Mouse (Mus musculus) MEL (cell line): ENCODE data around the gene Slc2a3. TPM values are rescaled to one million over a fixed set of nuclear protein-coding genes. Genes with fewer than 3 reads are reported as not detected.
A peak's percentile ranks its signal among the peaks of the same experiment; 100 is the strongest.

Experiments
- DNase-seq: peaks from one replicate; pipeline ENCODE4 v3.0.0; 2011; ENCODE audit warnings: low read depth, low spot score
- H3K27ac ChIP-seq: 2 replicates; pipeline ENCODE4 v1.5.1; 2012; ENCODE audit warnings: low read depth, mild to moderate bottlenecking, control low read depth, low read length, moderate library complexity; ENCODE audit not compliant: control insufficient read depth
- H3K27me3 ChIP-seq, 2 experiments: fragments of 150-350 bp in 1 of 2; sonication (generic) in 1 of 2; 2 replicates each; pipeline ENCODE4 v1.6.1; 2012; ENCODE audit warnings: low read length in 2 of 2, mild to moderate bottlenecking in 2 of 2, improper control_type of control experiment in 1 of 2, moderate library complexity in 1 of 2; ENCODE audit not compliant: insufficient read depth in 2 of 2, control insufficient read depth in 1 of 2
- H3K36me3 ChIP-seq, 2 experiments: 2 replicates each; pipeline ENCODE4 v1.6.1; 2012 to 2014; ENCODE audit warnings: low read length in 2 of 2, improper control_type of control experiment in 1 of 2, inconsistent platforms in 1 of 2, mild to moderate bottlenecking in 1 of 2; ENCODE audit not compliant: insufficient read depth in 2 of 2, control insufficient read depth in 1 of 2
- H3K4me1 ChIP-seq, 2 experiments: fragments of 150-350 bp in 1 of 2; sonication (generic) in 1 of 2; 2 replicates each; pipeline ENCODE4 v1.6.1; 2012; ENCODE audit warnings: low read length in 2 of 2, improper control_type of control experiment in 1 of 2, mild to moderate bottlenecking in 1 of 2; ENCODE audit not compliant: insufficient read depth in 2 of 2, control insufficient read depth in 1 of 2
- H3K4me3 ChIP-seq, 2 experiments: fragments of 150-350 bp in 1 of 2; sonication (generic) in 1 of 2; 2 replicates each; pipeline ENCODE4 v1.5.1; 2012; ENCODE audit warnings: low read depth in 2 of 2, low read length in 2 of 2, mild to moderate bottlenecking in 2 of 2, moderate library complexity in 2 of 2, control low read depth in 1 of 2, improper control_type of control experiment in 1 of 2; ENCODE audit not compliant: control insufficient read depth in 1 of 2, insufficient read depth in 1 of 2
- H3K79me2 ChIP-seq: 2 replicates; pipeline ENCODE4 v1.6.1; 2012; ENCODE audit warnings: mild to moderate bottlenecking, low read length, moderate library complexity; ENCODE audit not compliant: control insufficient read depth, poor library complexity, insufficient read depth
- H3K9ac ChIP-seq: 2 replicates; pipeline ENCODE4 v1.6.1; 2012; ENCODE audit warnings: low read depth, mild to moderate bottlenecking, control low read depth, low read length, moderate library complexity; ENCODE audit not compliant: control insufficient read depth, poor library complexity, severe bottlenecking
- H3K9me3 ChIP-seq: fragments of 150-350 bp; sonication (generic); replicated peaks from 2 replicates; pipeline ENCODE4 v1.6.1; 2012; ENCODE audit warnings: mild to moderate bottlenecking, low read length, improper control_type of control experiment, moderate library complexity; ENCODE audit not compliant: insufficient read depth
- BHLHE40 ChIP-seq: IDR thresholded peaks from 2 replicates; pipeline ENCODE4 v1.6.1; 2012; ENCODE audit warnings: low read depth, mild to moderate bottlenecking, inconsistent platforms, low read length, improper control_type of control experiment, borderline replicate concordance
- CTCF ChIP-seq, 3 experiments: IDR thresholded peaks in 2 of 3; conservative IDR thresholded peaks in 1 of 3; 2 replicates each; pipeline ENCODE4 v1.5.1; 2011 to 2012; ENCODE audit warnings: low read length in 3 of 3, low read depth in 2 of 3, mild to moderate bottlenecking in 2 of 3, improper control_type of control experiment in 1 of 3, inconsistent platforms in 1 of 3, mixed read lengths in 1 of 3, moderate library complexity in 1 of 3; ENCODE audit not compliant: control insufficient read depth in 1 of 3, insufficient read depth in 1 of 3, poor library complexity in 1 of 3, severe bottlenecking in 1 of 3
- EP300 ChIP-seq, 2 experiments: IDR thresholded peaks; 2 replicates each; pipeline ENCODE4 v1.6.1; 2011; ENCODE audit warnings: improper control_type of control experiment in 2 of 2, low read length in 2 of 2, low read depth in 1 of 2, mild to moderate bottlenecking in 1 of 2
- ETS1 ChIP-seq: IDR thresholded peaks from 2 replicates; pipeline ENCODE4 v1.6.1; 2012; ENCODE audit warnings: low read depth, mild to moderate bottlenecking, inconsistent platforms, low read length, improper control_type of control experiment, moderate library complexity
- JUND ChIP-seq: IDR thresholded peaks from 2 replicates; pipeline ENCODE4 v1.6.1; 2011; ENCODE audit warnings: low read depth, mild to moderate bottlenecking, improper control_type of control experiment, low read length
- KAT2A ChIP-seq: conservative IDR thresholded peaks from 2 replicates; pipeline ENCODE4 v1.6.1; 2012; ENCODE audit warnings: low read depth, low read length, improper control_type of control experiment, inconsistent platforms
- MAFK ChIP-seq: IDR thresholded peaks from 2 replicates; pipeline ENCODE4 v1.6.1; 2011; ENCODE audit warnings: low read depth, mild to moderate bottlenecking, low read length, improper control_type of control experiment, borderline replicate concordance
- MAZ ChIP-seq: IDR thresholded peaks from 2 replicates; pipeline ENCODE4 v1.6.1; 2012; ENCODE audit warnings: low read depth, mild to moderate bottlenecking, inconsistent platforms, low read length, improper control_type of control experiment
- MYB ChIP-seq: IDR thresholded peaks from 2 replicates; pipeline ENCODE4 v1.6.1; 2011; ENCODE audit warnings: mild to moderate bottlenecking, low read depth, low read length, improper control_type of control experiment
- NELFE ChIP-seq: IDR thresholded peaks from 2 replicates; pipeline ENCODE4 v1.6.1; 2011; ENCODE audit warnings: low read depth, low read length, improper control_type of control experiment
- RAD21 ChIP-seq: IDR thresholded peaks from 2 replicates; pipeline ENCODE4 v1.6.1; 2011; ENCODE audit warnings: mild to moderate bottlenecking, low read depth, low read length, improper control_type of control experiment
- RCOR1 ChIP-seq: IDR thresholded peaks from 2 replicates; pipeline ENCODE4 v1.6.1; 2012; ENCODE audit warnings: low read depth, mild to moderate bottlenecking, inconsistent platforms, low read length, improper control_type of control experiment
- TAL1 ChIP-seq: IDR thresholded peaks from 2 replicates; pipeline ENCODE4 v1.6.1; 2012; ENCODE audit warnings: mild to moderate bottlenecking, inconsistent platforms, low read length, moderate library complexity, mixed read lengths
- TBP ChIP-seq: IDR thresholded peaks from 2 replicates; pipeline ENCODE4 v1.8.0; 2011; ENCODE audit warnings: low read depth, low read length, improper control_type of control experiment
- TCF12 ChIP-seq: IDR thresholded peaks from 2 replicates; pipeline ENCODE4 v1.6.1; 2014; ENCODE audit warnings: low read depth, mild to moderate bottlenecking, inconsistent platforms, low read length, improper control_type of control experiment, moderate library complexity
- UBTF ChIP-seq: IDR thresholded peaks from 2 replicates; pipeline ENCODE4 v1.6.1; 2012; ENCODE audit warnings: low read depth, mild to moderate bottlenecking, inconsistent platforms, low read length, improper control_type of control experiment, moderate library complexity, borderline replicate concordance; ENCODE audit not compliant: insufficient read depth
- USF1 ChIP-seq: IDR thresholded peaks from 2 replicates; pipeline ENCODE4 v1.6.1; 2014; ENCODE audit warnings: low read depth, mild to moderate bottlenecking, inconsistent platforms, low read length, improper control_type of control experiment, moderate library complexity
- USF2 ChIP-seq, 2 experiments: IDR thresholded peaks; 2 replicates each; pipeline ENCODE4 v1.6.1; 2011 to 2012; ENCODE audit warnings: improper control_type of control experiment in 2 of 2, low read length in 2 of 2, borderline replicate concordance in 1 of 2, inconsistent platforms in 1 of 2, low read depth in 1 of 2, mild to moderate bottlenecking in 1 of 2; ENCODE audit not compliant: insufficient read depth in 1 of 2
- polyA plus RNA-seq, 2 experiments: library from polyadenylated mRNA; stranded (reverse) in 1 of 2; unstranded in 1 of 2; fragments of >175 nt in 1 of 2; fragments of >200 nt in 1 of 2; gene quantifications; 2 replicates each; pipeline versions ENCODE4 v1.2.1 to v1.2.4; 2012; ENCODE audit warnings: low replicate concordance in 2 of 2, low read depth in 1 of 2; ENCODE audit not compliant: insufficient read length in 2 of 2, insufficient read depth in 1 of 2, missing spikeins in 1 of 2
- total RNA-seq: library from RNA; depleted of rRNA; stranded (reverse); fragments of 300-350 nt; gene quantifications from 2 replicates; pipeline ENCODE4 v1.2.3, GENCODE M21; 2012

The Slc2a3 gene
- total and polyA plus RNA-seq, 3 experiments, result 78.4 to 93.4 TPM; not detected in 1

GRCm38 (mm10) chr6:122782164-122782563 lies 19.3 kb downstream of the Slc2a3 start:
- H3K4me3 ChIP-seq, result no peak overlapping the region

GRCm38 (mm10) chr6:122781167-122781566 lies 20.3 kb downstream of the Slc2a3 start:
- TF ChIP-seq JUND (no peak), UBTF (no peak), NELFE (no peak), MYB (no peak), TAL1 (no peak)
- Histone ChIP-seq H3K36me3 (no peaks in the 10 kb centered on the region; a peak in 1 of 4 replicates), H3K27ac (no peak overlapping the region), H3K9me3 (no peaks in the 10 kb centered on the region), H3K79me2 (no peaks in the 10 kb centered on the region), H3K9ac (no peak overlapping the region), H3K4me1 (no peaks in the 10 kb centered on the region; a peak in 1 of 4 replicates), H3K27me3 (no peaks in the 10 kb centered on the region), H3K4me3 (no peak overlapping the region)
- DNase-seq, result no peak

More at GRCm38 (mm10) chr6:122782164-122782563, 19.3 kb downstream of the Slc2a3 start:
- Histone ChIP-seq H3K9ac (no peak overlapping the region), H3K27ac (no peak overlapping the region), H3K4me1 (no peaks in the 10 kb centered on the region; a peak in 1 of 4 replicates), H3K36me3 (no peaks in the 10 kb centered on the region; a peak in 1 of 4 replicates), H3K79me2 (no peaks in the 10 kb centered on the region), H3K27me3 (no peaks in the 10 kb centered on the region), H3K9me3 (no peaks in the 10 kb centered on the region)
- DNase-seq, result no peak
- TF ChIP-seq BHLHE40 (0 out of 2 replicates have a peak, but pooled peaks have one; percentile 19), TBP (no peak)

- TF ChIP-seq CTCF (IDR thresholded peaks at IDR 0.05 in 2 of 3, conservative IDR thresholded peaks at IDR 0.05 in 1 of 3; ENCODE audit: control insufficient read depth in 1 of 3, insufficient read depth in 1 of 3, low read depth in 2 of 3, low read length in 3 of 3, poor library complexity in 1 of 3, severe bottlenecking in 1 of 3) (no peak), MAZ (no peak), TCF12 (no peak), TBP (no peak), EP300 (IDR thresholded peaks at IDR 0.05; ENCODE audit: low read depth in 1 of 2, low read length in 2 of 2) (no peak), RAD21 (no peak), KAT2A (no peak), MAFK (no peak), USF1 (no peak), TAL1 (no peak), ETS1 (no peak), RCOR1 (no peak), USF2 (IDR thresholded peaks at IDR 0.05; ENCODE audit: borderline replicate concordance in 1 of 2, insufficient read depth in 1 of 2, low read depth in 1 of 2, low read length in 2 of 2) (no peak)
- no peaks in the 10 kb centered on the region; a peak in 1 of 4 replicates for H3K36me3 ChIP-seq
- no peak overlapping the region for H3K9ac ChIP-seq
- no peaks in the 10 kb centered on the region; a peak in 1 of 4 replicates for H3K4me1 ChIP-seq
- DNase-seq, result no peak
- H3K4me3 ChIP-seq, result no peak overlapping the region
- no peak overlapping the region for H3K27ac ChIP-seq
- H3K9me3 ChIP-seq, result no peaks in the 10 kb centered on the region
- H3K27me3 ChIP-seq, result no peaks in the 10 kb centered on the region
- H3K79me2 ChIP-seq, result no peaks in the 10 kb centered on the region
These were observed 21.5 kb downstream of the Slc2a3 start for GRCm38 (mm10) chr6:122779916-122780315.
